Mouse (Mus musculus): ENCODE data around the gene Acadl. TPM values are rescaled to one million over a fixed set of nuclear protein-coding genes. Genes with fewer than 3 reads are reported as not detected.

Gene Acadl
- polyA plus RNA-seq, 1 experiment from 2014 or later = 101 TPM

- H3K27me3 ChIP-seq = no peaks in the 10 kb centered on the region
- WGBS (ENCODE audit: insufficient replicate concordance) = 76% methylated on average over 7 of the region's 7 CpGs
- no peak overlapping the region for H3K4me3 ChIP-seq (replicated peaks)
- ATAC-seq (ENCODE audit: low read depth) (no peak), DNase-seq (no peak)
- H3K9ac ChIP-seq = no peak overlapping the region
- H3K27ac ChIP-seq = no peak overlapping the region
- no peaks in the 10 kb centered on the region for H3K9me3 ChIP-seq (replicated peaks)
- no peaks in the 10 kb centered on the region for H3K4me1 ChIP-seq (replicated peaks)
- no peak overlapping the region for H3K4me2 ChIP-seq
- H3K36me3 ChIP-seq = no peaks in the 10 kb centered on the region
These were observed 8.5 kb upstream of the Acadl start for GRCm38 (mm10) chr1:66871591-66871990.

GRCm38 (mm10) chr1:66865633-66866032, 2.6 kb upstream of the Acadl start:
- Histone ChIP-seq H3K27me3 (no peaks in the 10 kb centered on the region), H3K27ac (no peak overlapping the region), H3K9me3 (replicated peaks) (no peaks in the 10 kb centered on the region), H3K9ac (no peak overlapping the region), H3K4me3 (replicated peaks) (no peak overlapping the region), H3K4me1 (replicated peaks) (peaks cover 20% of the 10 kb centered on the region), H3K36me3 (no peaks in the 10 kb centered on the region), H3K4me2 (no peak overlapping the region)
- DNase-seq (no peak), ATAC-seq (ENCODE audit: low read depth) (no peak)
- WGBS (ENCODE audit: insufficient replicate concordance) = 72% methylated on average over 4 of the region's 4 CpGs

- peak overlapping the region; percentile 87 for H3K4me2 ChIP-seq
- WGBS (ENCODE audit: insufficient replicate concordance) = 4% methylated on average over 9 of the region's 9 CpGs
- H3K36me3 ChIP-seq = peaks cover 2% of the 10 kb centered on the region; the same call in 1 of the 2 replicates
- H3K9ac ChIP-seq = peak overlapping the region; percentile 90; the same call in 1 of the 2 replicates
- no peak overlapping the region for H3K27ac ChIP-seq
- ATAC-seq (ENCODE audit: low read depth) (no peak), DNase-seq (no peak)
- H3K4me3 ChIP-seq (replicated peaks) = peak overlapping the region; percentile 89
- H3K9me3 ChIP-seq (replicated peaks) = no peaks in the 10 kb centered on the region
- peaks cover 20% of the 10 kb centered on the region for H3K4me1 ChIP-seq (replicated peaks)
- no peaks in the 10 kb centered on the region for H3K27me3 ChIP-seq
These were observed 841 bp upstream of the Acadl start for GRCm38 (mm10) chr1:66863741-66864495.

- Histone ChIP-seq H3K4me2 (peak overlapping the region; percentile 87), H3K4me1 (replicated peaks) (peaks cover 20% of the 10 kb centered on the region), H3K36me3 (peaks cover 18% of the 10 kb centered on the region), H3K27me3 (no peaks in the 10 kb centered on the region), H3K4me3 (replicated peaks) (peak overlapping the region; percentile 89), H3K27ac (peak overlapping the region; percentile 92), H3K9me3 (replicated peaks) (no peaks in the 10 kb centered on the region), H3K9ac (peak overlapping the region; percentile 90)
- no peak for DNase-seq
- no peak for ATAC-seq (ENCODE audit: low read depth)
- WGBS (ENCODE audit: insufficient replicate concordance) = 40% methylated on average over 14 of the region's 14 CpGs
These were observed 1.1 kb downstream of the Acadl start for GRCm38 (mm10) chr1:66861764-66862672.

- WGBS (ENCODE audit: insufficient replicate concordance) = 75% methylated on average over 4 of the region's 4 CpGs
- no peak for ATAC-seq (ENCODE audit: low read depth)
- no peak for DNase-seq
These were observed 15.6 kb downstream of the Acadl start for GRCm38 (mm10) chr1:66847506-66847905.

GRCm38 (mm10) chr1:66845690-66846318, 17.3 kb downstream of the Acadl start:
- H3K4me2 ChIP-seq = no peak overlapping the region

More at GRCm38 (mm10) chr1:66847506-66847905, 15.6 kb downstream of the Acadl start:
- Histone ChIP-seq H3K36me3 (peaks cover 70% of the 10 kb centered on the region), H3K4me3 (replicated peaks) (no peak overlapping the region), H3K27ac (no peak overlapping the region), H3K4me2 (no peak overlapping the region), H3K9ac (no peak overlapping the region), H3K4me1 (replicated peaks) (no peaks in the 10 kb centered on the region), H3K9me3 (replicated peaks) (0 out of 2 replicates have a peak, but pooled peaks cover 6% of the 10 kb centered on the region), H3K27me3 (no peaks in the 10 kb centered on the region)

GRCm38 (mm10) chr1:66841938-66842337, 21.1 kb downstream of the Acadl start:
- no peaks in the 10 kb centered on the region; the same call in 1 of the 2 replicates for H3K4me1 ChIP-seq (replicated peaks)
- no peak overlapping the region for H3K27ac ChIP-seq
- WGBS (ENCODE audit: insufficient replicate concordance) = 77% methylated on average over 10 of the region's 10 CpGs
- no peaks in the 10 kb centered on the region for H3K9me3 ChIP-seq (replicated peaks)
- ATAC-seq (ENCODE audit: low read depth) (no peak), DNase-seq (no peak)
- no peak overlapping the region for H3K4me3 ChIP-seq (replicated peaks)
- H3K4me2 ChIP-seq = no peak overlapping the region
- no peaks in the 10 kb centered on the region for H3K27me3 ChIP-seq
- no peak overlapping the region for H3K9ac ChIP-seq
- H3K36me3 ChIP-seq = peaks cover 40% of the 10 kb centered on the region

More at GRCm38 (mm10) chr1:66845690-66846318, 17.3 kb downstream of the Acadl start:
- no peak for ATAC-seq (ENCODE audit: low read depth)
- Histone ChIP-seq H3K27ac (no peak overlapping the region), H3K36me3 (peaks cover 67% of the 10 kb centered on the region), H3K27me3 (no peaks in the 10 kb centered on the region), H3K4me3 (replicated peaks) (no peak overlapping the region), H3K4me1 (replicated peaks) (no peaks in the 10 kb centered on the region), H3K9ac (no peak overlapping the region), H3K9me3 (replicated peaks) (0 out of 2 replicates have a peak, but pooled peaks cover 6% of the 10 kb centered on the region)
- no peak for DNase-seq
- WGBS (ENCODE audit: insufficient replicate concordance) = 53% methylated on average over 5 of the region's 5 CpGs

GRCm38 (mm10) chr1:66841510-66841909, 21.6 kb downstream of the Acadl start:
- no peak overlapping the region for H3K4me2 ChIP-seq
- no peak overlapping the region for H3K27ac ChIP-seq
- DNase-seq (no peak), ATAC-seq (ENCODE audit: low read depth) (no peak)
- no peaks in the 10 kb centered on the region; the same call in 1 of the 2 replicates for H3K4me1 ChIP-seq (replicated peaks)
- 65% methylated on average over 6 of the region's 6 CpGs for WGBS (ENCODE audit: insufficient replicate concordance)
- peaks cover 38% of the 10 kb centered on the region for H3K36me3 ChIP-seq
- H3K9ac ChIP-seq = no peak overlapping the region
- H3K4me3 ChIP-seq (replicated peaks) = no peak overlapping the region
- no peaks in the 10 kb centered on the region for H3K27me3 ChIP-seq
- no peaks in the 10 kb centered on the region for H3K9me3 ChIP-seq (replicated peaks)

GRCm38 (mm10) chr1:66839755-66840438, 23.2 kb downstream of the Acadl start:
- Histone ChIP-seq H3K4me1 (replicated peaks) (no peaks in the 10 kb centered on the region; the same call in 1 of the 2 replicates), H3K9me3 (replicated peaks) (no peaks in the 10 kb centered on the region), H3K4me3 (replicated peaks) (no peak overlapping the region), H3K4me2 (no peak overlapping the region), H3K9ac (no peak overlapping the region), H3K27me3 (no peaks in the 10 kb centered on the region), H3K27ac (no peak overlapping the region), H3K36me3 (peaks cover 31% of the 10 kb centered on the region)
- ATAC-seq (ENCODE audit: low read depth) (no peak), DNase-seq (no peak)
- 65% methylated on average over 7 of the region's 7 CpGs for WGBS (ENCODE audit: insufficient replicate concordance)

GRCm38 (mm10) chr1:66839135-66839534, 23.9 kb downstream of the Acadl start:
- Histone ChIP-seq H3K4me1 (replicated peaks) (no peaks in the 10 kb centered on the region; the same call in 1 of the 2 replicates), H3K36me3 (peaks cover 29% of the 10 kb centered on the region), H3K9me3 (replicated peaks) (no peaks in the 10 kb centered on the region), H3K27ac (no peak overlapping the region), H3K4me2 (no peak overlapping the region), H3K4me3 (replicated peaks) (no peak overlapping the region), H3K27me3 (no peaks in the 10 kb centered on the region), H3K9ac (no peak overlapping the region)
- no peak for DNase-seq
- ATAC-seq (ENCODE audit: low read depth) = no peak
- 57% methylated on average over 1 of the region's 1 CpGs for WGBS (ENCODE audit: insufficient replicate concordance)
